Mouse (Mus musculus) hindbrain, embryonic 16.5 days (tissue): ENCODE results near the gene Cntn2. TPM values are rescaled to one million over a fixed set of nuclear protein-coding genes. Genes with fewer than 3 reads are reported as not detected.

Source experiments
- ATAC-seq: fragments of 200-750 bp; cut with Nextera tagmentation; 2 replicates; pipeline ENCODE4 v1.8.0; 2017; ENCODE audit warnings: moderate TSS enrichment, moderate library complexity
- H3K27ac ChIP-seq: fragments of 300-500 bp; sonication (generic); 2 replicates; pipeline ENCODE4 v1.5.1; 2014; ENCODE audit warnings: low read depth, mild to moderate bottlenecking, control low read depth, low read length, moderate library complexity
- H3K27me3 ChIP-seq: fragments of 300-500 bp; sonication (generic); replicated peaks from 2 replicates; pipeline ENCODE4 v1.6.1; 2014; ENCODE audit warnings: low read length; ENCODE audit not compliant: control insufficient read depth, insufficient read depth
- H3K36me3 ChIP-seq: fragments of 300-500 bp; sonication (generic); 2 replicates; pipeline ENCODE4 v1.6.1; 2014; ENCODE audit warnings: mild to moderate bottlenecking, low read length, moderate library complexity, mixed read lengths; ENCODE audit not compliant: control insufficient read depth, insufficient read depth
- H3K4me1 ChIP-seq: fragments of 300-500 bp; sonication (generic); 2 replicates; pipeline ENCODE4 v1.6.1; 2014; ENCODE audit warnings: low read depth, low read length; ENCODE audit not compliant: control insufficient read depth, insufficient read depth
- H3K4me2 ChIP-seq: fragments of 300-500 bp; sonication (generic); 2 replicates; pipeline ENCODE4 v1.6.1; 2014; ENCODE audit warnings: mild to moderate bottlenecking, low read length, control low read depth, moderate library complexity
- H3K4me3 ChIP-seq: fragments of 300-500 bp; sonication (generic); 2 replicates; pipeline ENCODE4 v1.5.1; 2014; ENCODE audit warnings: mild to moderate bottlenecking, low read length, control low read depth, moderate library complexity
- H3K9ac ChIP-seq: fragments of 300-500 bp; sonication (generic); 2 replicates; pipeline ENCODE4 v1.6.1; 2014; ENCODE audit warnings: low read depth, mild to moderate bottlenecking, control low read depth, low read length, moderate library complexity
- H3K9me3 ChIP-seq: fragments of 300-500 bp; sonication (generic); 2 replicates; pipeline ENCODE4 v1.6.1; 2014; ENCODE audit warnings: mild to moderate bottlenecking, low read length, moderate library complexity; ENCODE audit not compliant: control insufficient read depth
- WGBS: fragments of 180-500 bp; shearing (Covaris S2); extraction: QIAGEN DNeasy Blood & Tissue Kit; methylation state at CpG from one replicate; pipeline ENCODE4 v1.1.7; 2014; 5-methylcytosine and 5-hydroxymethylcytosine counted together
- polyA plus RNA-seq: library from polyadenylated mRNA; unstranded; fragments of >200 nt; fragmentation: Nextera tagmentation; extraction: Ambion mirVana; gene quantifications from 2 replicates; pipeline ENCODE4 v1.2.1, GENCODE M21; 2015

The Cntn2 gene
- polyA plus RNA-seq, 1 experiment from 2014 or later: 24.3 TPM

GRCm38 (mm10) chr1:132506656-132507055 is 36.4 kb downstream of the Cntn2 start:
- Histone ChIP-seq H3K9ac (no peak overlapping the region), H3K4me1 (0 out of 2 replicates have a peak, but pooled peaks cover 2% of the 10 kb centered on the region), H3K27me3 (no peaks in the 10 kb centered on the region), H3K4me3 (no peak overlapping the region), H3K9me3 (no peaks in the 10 kb centered on the region), H3K4me2 (no peak overlapping the region), H3K27ac (no peak overlapping the region), H3K36me3 (peaks cover 11% of the 10 kb centered on the region)
- ATAC-seq: no peak
- 93% methylated on average over 7 of the region's 7 CpGs for WGBS

GRCm38 (mm10) chr1:132506058-132506457 is 37.0 kb downstream of the Cntn2 start, which contains the start of gene Tmem81:
Gene Tmem81 (plus strand): TSS chr1:132506230.
- H3K27ac ChIP-seq: no peak within 1 kb of the TSS
- no peak for ATAC-seq
- H3K4me3 ChIP-seq: no peak within 1 kb of the TSS
- H3K4me2 ChIP-seq: no peak within 1 kb of the TSS
- 79% methylated on average over 7 of the region's 7 CpGs for WGBS
- no peak within 1 kb of the TSS for H3K9ac ChIP-seq
- H3K36me3 ChIP-seq: peaks cover 14% of the 10 kb centered on the region
- H3K9me3 ChIP-seq: no peaks in the 10 kb centered on the region
- H3K4me1 ChIP-seq: no peaks in the 10 kb centered on the region
- H3K27me3 ChIP-seq: no peaks in the 10 kb centered on the region

GRCm38 (mm10) chr1:132505155-132505554 is 37.9 kb downstream of the Cntn2 start:
- no peaks in the 10 kb centered on the region for H3K27me3 ChIP-seq
- no peaks in the 10 kb centered on the region for H3K4me1 ChIP-seq
- no peak overlapping the region for H3K4me3 ChIP-seq
- no peaks in the 10 kb centered on the region for H3K9me3 ChIP-seq
- H3K27ac ChIP-seq: no peak overlapping the region
- no peak overlapping the region for H3K4me2 ChIP-seq
- 75% methylated on average over 5 of the region's 5 CpGs for WGBS
- H3K36me3 ChIP-seq: peaks cover 18% of the 10 kb centered on the region
- no peak for ATAC-seq
- H3K9ac ChIP-seq: no peak overlapping the region

GRCm38 (mm10) chr1:132500535-132500934 is 42.5 kb downstream of the Cntn2 start:
- Histone ChIP-seq H3K4me2 (no peak overlapping the region), H3K27me3 (no peaks in the 10 kb centered on the region), H3K9ac (no peak overlapping the region), H3K9me3 (no peaks in the 10 kb centered on the region), H3K4me1 (no peaks in the 10 kb centered on the region), H3K27ac (no peak overlapping the region), H3K4me3 (no peak overlapping the region), H3K36me3 (peaks cover 19% of the 10 kb centered on the region)
- no peak for ATAC-seq
- WGBS: 85% methylated on average over 2 of the region's 2 CpGs

GRCm38 (mm10) chr1:132483759-132484158 is 59.3 kb downstream of the Cntn2 start:
- peaks cover 6% of the 10 kb centered on the region; the same call in 1 of the 2 replicates for H3K36me3 ChIP-seq
- WGBS: 91% methylated on average over 6 of the region's 6 CpGs
- no peak overlapping the region for H3K4me3 ChIP-seq
- H3K9me3 ChIP-seq: no peaks in the 10 kb centered on the region
- no peak for ATAC-seq
- H3K27me3 ChIP-seq: no peaks in the 10 kb centered on the region
- peaks cover 6% of the 10 kb centered on the region for H3K4me1 ChIP-seq
- no peak overlapping the region for H3K9ac ChIP-seq
- no peak overlapping the region for H3K4me2 ChIP-seq
- no peak overlapping the region for H3K27ac ChIP-seq

GRCm38 (mm10) chr1:132483234-132483633 is 59.8 kb downstream of the Cntn2 start:
- H3K36me3 ChIP-seq: 0 out of 2 replicates have a peak, but pooled peaks cover 5% of the 10 kb centered on the region
- H3K4me1 ChIP-seq: peaks cover 11% of the 10 kb centered on the region
- no peaks in the 10 kb centered on the region for H3K27me3 ChIP-seq
- ATAC-seq: no peak
- H3K27ac ChIP-seq: no peak overlapping the region
- H3K9ac ChIP-seq: no peak overlapping the region
- 92% methylated on average over 3 of the region's 3 CpGs for WGBS
- no peak overlapping the region for H3K4me3 ChIP-seq
- H3K4me2 ChIP-seq: no peak overlapping the region
- no peaks in the 10 kb centered on the region for H3K9me3 ChIP-seq

GRCm38 (mm10) chr1:132481619-132482018 is 61.4 kb downstream of the Cntn2 start:
- H3K27ac ChIP-seq: no peak overlapping the region
- no peak overlapping the region for H3K9ac ChIP-seq
- peaks cover 15% of the 10 kb centered on the region for H3K4me1 ChIP-seq
- H3K4me2 ChIP-seq: no peak overlapping the region
- no peak overlapping the region for H3K4me3 ChIP-seq
- WGBS: 98% methylated on average over 2 of the region's 2 CpGs
- H3K36me3 ChIP-seq: 0 out of 2 replicates have a peak, but pooled peaks cover 2% of the 10 kb centered on the region
- no peak for ATAC-seq
- H3K27me3 ChIP-seq: no peaks in the 10 kb centered on the region
- H3K9me3 ChIP-seq: no peaks in the 10 kb centered on the region

- Histone ChIP-seq H3K4me3 (no peak overlapping the region), H3K9ac (no peak overlapping the region), H3K4me2 (no peak overlapping the region), H3K36me3 (no peaks in the 10 kb centered on the region), H3K9me3 (no peaks in the 10 kb centered on the region), H3K27me3 (no peaks in the 10 kb centered on the region), H3K27ac (no peak overlapping the region), H3K4me1 (peaks cover 24% of the 10 kb centered on the region)
- WGBS: 88% methylated on average over 1 of the region's 1 CpGs
- no peak for ATAC-seq
Observed at GRCm38 (mm10) chr1:132479438-132479837, 63.6 kb downstream of the Cntn2 start.

- peaks cover 24% of the 10 kb centered on the region for H3K4me1 ChIP-seq
- H3K27ac ChIP-seq: peak within 1 kb of the TSS; percentile 78
- H3K9me3 ChIP-seq: no peaks in the 10 kb centered on the region
- peak within 1 kb of the TSS; percentile 69 for H3K4me3 ChIP-seq
- ATAC-seq: peak; percentile 95
- H3K27me3 ChIP-seq: no peaks in the 10 kb centered on the region
- no peaks in the 10 kb centered on the region for H3K36me3 ChIP-seq
- WGBS: under 1% methylated on average over 43 of the region's 43 CpGs
- peak within 1 kb of the TSS; percentile 82 for H3K9ac ChIP-seq
- peak within 1 kb of the TSS; percentile 85 for H3K4me2 ChIP-seq
Observed at GRCm38 (mm10) chr1:132476928-132477691, 65.9 kb downstream of the Cntn2 start, which contains the start of gene Rbbp5. Gene Rbbp5 (plus strand): TSS chr1:132477365.
